Mouse (Mus musculus) spleen, postnatal 4 days (tissue): ENCODE results near the gene Scd3.

Experiments
- DNase-seq, 2 experiments: peaks; one replicate each; pipeline ENCODE4 v3.0.0; 2022; ENCODE audit warnings: low spot score in 2 of 2

Scd3 gene

DNA sequence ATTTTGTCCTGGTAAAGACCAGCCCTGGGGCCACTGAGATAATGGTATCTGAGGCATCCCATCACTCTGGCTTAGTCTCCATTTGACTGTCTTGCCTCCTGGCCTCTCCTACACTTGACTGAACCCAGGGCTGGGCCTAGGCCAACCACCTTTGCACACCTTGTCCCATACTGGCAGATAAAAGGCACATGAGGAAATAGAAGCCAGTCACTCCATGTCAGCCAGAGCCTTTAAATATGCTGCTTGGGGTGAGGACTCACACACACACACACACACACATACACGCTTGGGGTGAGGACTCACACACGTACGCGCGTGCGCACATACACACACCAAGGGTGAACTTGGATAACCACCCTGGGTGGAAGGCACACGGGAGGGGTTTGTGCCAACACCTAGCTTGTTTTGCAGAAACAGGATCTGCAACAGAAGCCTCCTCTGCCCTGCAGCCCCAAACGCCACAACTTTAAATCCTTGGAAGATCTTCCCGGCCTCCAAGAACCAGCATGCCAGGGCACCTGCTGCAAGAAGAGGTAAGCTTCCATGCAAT lies at the start of gene Scd3:
Gene Scd3 (plus strand): TSS at position 255 of the 550 bp plus-strand sequence.
- no peak for DNase-seq

DNA sequence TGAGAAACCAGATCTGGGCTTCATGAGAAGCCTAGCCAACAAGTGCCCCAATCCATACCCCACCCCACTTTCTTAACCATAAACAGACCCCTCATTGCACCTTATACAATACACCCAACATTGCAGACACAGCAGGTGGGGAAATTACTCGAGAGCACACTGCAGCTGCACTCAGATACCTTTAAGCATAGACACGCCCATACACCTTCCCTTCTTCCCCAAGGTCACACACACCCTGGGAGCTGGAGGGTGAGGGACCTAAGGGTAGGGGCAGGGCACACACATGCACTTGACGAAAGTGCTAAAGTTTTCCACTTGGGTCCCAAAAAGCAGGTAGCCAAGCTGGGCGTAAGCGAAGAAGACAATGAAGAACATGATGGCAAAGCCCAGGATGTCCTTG lies 49.3 kb upstream of the Scd3 start:
- no peak for DNase-seq

DNA sequence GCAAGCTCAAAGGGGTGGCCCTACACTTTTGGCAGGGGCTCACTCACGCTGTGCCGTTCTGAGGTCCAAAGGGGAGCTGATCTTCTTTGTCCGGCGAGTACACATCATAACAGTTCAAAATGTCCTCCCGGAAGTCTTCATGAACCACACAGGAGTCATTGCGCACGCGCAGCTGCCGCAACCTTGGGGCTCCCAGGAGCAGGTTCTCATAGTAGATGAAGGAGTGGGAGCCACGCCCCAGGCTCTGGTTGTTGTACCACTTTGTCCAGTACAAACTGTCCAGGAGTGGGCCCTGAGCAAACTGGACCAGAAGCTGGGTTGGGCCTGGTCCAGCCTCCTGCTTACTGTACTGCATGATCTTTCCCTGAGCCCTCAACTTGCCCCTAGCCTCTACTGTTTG lies 46.1 kb upstream of the Scd3 start:
- no peak for DNase-seq

DNA sequence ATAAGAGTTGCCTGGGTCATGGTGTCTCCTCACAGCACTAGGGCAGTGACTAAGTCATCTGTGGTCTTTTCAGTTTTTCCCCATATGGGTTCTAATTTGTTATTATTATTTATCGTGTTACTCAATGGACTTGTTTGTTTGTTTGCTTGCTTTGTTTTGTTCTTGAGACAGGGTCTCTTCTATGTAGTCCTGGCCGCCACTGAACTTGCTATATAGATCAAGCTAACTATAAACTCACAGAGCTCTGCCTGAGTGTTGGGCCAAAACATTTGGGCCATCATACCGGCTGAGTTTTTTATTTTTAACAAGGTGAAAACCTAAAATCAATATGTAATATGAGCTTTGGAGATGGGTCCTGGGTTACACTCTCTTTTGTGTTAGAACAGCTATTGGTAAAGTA lies 43.7 kb upstream of the Scd3 start:
- DNase-seq, result no peak

DNA sequence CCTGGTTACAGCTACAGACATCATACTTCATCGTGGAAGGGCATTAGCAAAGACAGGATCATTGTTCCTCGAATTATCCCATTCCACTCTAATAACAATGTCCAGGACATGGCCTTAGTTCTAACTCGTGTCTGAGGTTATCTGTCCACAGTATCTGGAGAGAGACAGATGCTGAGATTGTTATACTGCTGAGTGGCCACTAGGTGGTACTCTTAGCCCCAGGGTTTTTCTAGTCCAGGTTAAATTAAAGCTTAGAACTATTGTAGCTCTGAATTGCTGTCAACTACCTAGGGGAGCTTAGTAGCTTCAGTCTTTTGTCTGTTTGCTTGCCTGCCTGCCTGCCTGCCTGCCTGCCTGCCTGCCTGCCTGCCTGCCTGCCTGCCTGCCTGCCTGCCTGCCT lies 41.6 kb upstream of the Scd3 start:
- DNase-seq, result no peak

DNA sequence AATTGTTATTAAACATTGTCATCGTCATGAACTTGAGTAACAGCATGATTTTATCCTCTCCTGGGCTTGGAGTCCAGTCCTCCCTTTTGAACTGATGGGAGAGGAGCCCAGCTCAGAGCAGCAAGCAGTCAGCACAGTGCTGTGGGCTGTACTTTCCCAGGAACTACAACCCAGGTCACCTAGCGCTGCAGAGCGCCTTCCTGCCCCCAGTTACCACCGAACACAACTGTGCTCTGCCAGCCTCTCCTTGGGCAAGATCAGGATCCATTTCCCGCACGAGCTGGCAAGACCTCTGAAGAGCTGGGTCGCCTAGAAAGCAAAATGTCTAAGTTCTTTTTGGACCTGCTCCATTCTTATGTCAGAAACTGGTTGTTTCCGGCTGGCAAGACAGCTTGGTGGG lies 28.2 kb upstream of the Scd3 start:
- no peak for DNase-seq

DNA sequence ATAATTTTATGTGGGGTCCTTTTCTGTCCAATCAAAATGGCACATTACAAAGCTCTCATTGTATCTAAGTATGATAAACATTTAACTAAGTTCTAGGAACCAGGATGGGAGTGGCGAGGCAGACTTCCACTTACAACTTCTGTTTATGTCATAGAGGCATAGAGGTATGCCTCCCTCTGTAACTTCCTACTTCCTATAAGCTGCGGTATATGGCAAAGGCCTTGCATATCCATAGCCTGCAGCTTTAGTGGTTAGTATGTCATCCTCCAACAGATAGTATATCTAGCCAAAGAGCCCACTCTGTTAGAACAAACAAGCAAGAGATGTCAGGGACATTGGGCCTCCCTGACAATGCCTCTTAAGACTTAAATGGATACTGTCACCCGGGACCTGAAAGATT lies 26.3 kb upstream of the Scd3 start:
- no peak for DNase-seq

DNA sequence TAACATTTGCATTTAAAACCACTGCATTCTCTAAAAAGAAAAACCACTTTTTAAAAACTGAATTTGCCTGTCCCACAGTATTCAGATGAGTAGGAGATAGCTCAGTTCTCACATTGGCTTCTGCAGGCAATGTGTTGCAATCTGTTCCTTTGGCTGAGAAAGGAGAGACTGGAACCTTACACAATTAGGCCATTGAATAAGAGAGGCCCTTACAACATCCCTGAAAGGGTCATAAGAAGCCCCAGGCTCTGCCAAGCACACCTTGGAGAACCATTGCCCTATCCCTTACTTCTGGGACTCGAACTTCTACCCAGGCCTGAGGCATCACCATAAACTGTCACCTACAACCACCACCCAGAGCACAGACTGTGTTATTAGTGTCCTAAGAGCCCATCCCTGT lies 22.6 kb upstream of the Scd3 start:
- no peak for DNase-seq

DNA sequence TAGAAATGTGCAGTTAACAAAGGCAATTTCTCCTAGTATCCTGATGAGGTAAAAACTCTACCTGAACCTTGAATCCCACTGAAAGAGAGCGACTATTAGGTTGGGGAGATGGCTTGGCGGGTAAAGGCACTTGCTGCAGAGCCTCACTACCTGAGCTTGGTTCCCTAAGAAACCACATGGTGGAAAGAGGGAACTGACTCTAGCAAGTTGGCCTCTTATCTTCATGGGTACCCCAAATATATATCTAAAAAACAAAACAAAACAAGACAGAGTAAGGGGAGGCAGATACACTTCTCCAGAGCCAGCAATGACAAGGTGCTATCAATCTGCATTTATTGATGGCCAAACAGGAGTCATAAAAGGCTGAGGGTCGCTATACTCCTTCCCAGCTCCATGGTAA lies 19.1 kb upstream of the Scd3 start:
- DNase-seq, result no peak

DNA sequence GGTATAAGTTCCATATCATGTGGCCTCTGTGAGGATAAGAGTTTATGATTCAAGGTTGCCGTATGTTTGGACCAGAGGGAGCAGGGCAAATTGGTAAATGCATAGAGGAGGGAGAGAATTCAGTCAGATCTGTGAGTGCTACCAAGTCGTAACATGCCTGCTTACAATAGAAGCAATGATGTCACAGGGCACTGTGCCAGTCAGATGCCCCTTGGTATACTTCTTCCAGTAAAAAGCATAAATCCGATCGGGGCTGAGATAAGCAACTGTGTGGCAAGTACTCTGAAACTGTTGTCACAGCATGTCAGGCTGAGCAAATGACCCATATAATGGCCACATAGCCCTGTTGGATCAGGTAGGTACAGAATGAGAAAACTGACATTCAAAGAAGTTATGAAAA lies 14.0 kb upstream of the Scd3 start:
- DNase-seq, result no peak

DNA sequence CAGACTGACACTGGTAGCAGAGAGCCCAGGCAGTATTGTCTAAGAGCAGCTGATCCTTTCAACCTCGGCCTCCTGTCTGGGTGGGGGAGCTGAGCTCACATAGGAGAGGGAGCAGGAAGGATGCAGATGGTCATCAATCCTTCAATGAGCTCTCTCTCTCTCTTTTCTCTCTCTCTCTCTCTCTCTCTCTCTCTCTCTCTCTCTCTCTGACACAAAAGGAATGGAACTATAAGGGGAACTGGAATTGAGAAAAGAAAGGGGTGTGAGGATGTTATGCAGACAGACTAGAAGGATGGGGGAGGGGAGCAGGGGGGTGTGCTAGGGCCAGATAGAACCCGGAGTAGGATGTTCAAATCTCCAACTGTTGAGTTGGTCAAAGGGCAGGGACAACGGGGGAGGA lies 10.7 kb upstream of the Scd3 start, which contains the start of gene Pkd2l1:
Gene Pkd2l1 (minus strand): TSS at position 101 of the 400 bp plus-strand sequence.
- DNase-seq, result no peak

DNA sequence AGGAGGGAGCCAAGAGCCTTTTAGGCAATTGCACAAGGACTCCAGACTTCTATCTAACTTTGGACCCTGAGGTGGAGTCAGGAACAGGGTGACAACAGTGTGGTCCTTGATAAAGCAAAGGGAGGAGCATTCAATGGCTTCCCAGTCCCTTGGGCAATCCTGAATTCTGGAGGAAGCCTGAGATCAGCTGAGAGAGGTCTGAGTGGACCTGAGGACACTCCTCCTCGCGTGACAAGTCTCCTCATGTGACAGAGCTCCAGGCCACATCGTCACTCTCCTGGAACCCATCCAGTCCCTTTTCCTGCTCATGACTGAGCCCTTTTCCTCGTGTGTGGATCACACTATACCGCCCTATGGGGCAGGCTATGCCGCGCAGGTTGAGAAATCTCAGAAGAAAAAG lies 9.2 kb upstream of the Scd3 start:
- DNase-seq, result no peak

DNA sequence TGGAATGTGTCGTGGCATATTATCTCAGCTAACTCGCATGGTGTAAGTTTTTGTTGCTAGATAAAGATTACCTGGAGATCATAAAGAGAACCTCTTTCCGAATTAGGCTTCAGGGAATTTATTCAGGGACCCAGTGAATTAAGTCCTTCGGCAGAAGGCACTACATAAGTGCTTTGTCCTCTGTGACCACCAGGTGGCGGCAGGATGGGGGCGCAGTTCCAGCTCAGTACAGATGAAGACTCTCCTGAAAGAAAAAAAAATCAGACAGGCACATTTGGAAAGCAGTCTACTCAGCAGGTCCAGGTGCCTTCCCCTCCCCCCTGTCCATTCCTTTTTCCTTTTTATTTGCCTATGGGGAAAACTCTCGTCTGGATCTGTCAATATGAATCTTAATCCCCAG lies 7.9 kb upstream of the Scd3 start:
- peak; percentile 52 to 82 for DNase-seq

DNA sequence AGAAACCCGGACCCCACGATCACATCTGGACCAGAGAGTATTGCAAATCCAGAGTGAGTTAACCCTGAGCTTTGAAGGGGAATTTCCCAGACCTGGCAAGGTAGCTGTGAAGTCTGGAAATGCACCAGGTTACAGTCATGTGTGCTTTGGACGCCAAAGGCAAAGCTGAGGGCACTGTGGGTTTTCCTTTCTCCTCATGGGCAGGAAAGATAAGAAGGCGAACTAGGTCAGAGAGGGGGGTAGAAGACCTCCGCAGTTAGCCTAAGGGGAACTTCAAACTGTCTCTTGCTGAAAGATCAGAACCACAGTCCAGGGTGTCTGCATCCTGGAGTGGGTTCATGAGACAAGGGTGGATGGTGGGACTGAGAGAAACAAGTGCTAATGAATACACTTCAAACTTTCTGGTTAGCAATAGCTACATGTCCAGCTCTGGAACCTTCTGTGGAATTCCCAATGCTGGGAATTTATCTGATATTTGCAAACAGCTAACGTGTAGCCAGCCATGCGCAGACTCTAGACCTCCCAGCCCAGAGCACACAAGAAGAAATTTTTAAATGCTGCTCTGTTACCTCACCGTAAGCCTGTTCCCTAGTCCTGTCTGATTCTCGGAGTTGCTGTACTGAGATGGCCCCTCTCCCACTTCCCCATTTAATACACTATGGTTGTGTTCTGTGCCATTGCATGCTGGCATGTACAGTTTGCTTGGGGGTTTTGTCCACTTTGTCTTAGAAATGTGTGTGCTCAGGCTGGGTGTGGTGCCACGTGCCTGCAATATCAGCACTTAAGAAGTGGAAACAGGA lies 5.8 kb upstream of the Scd3 start:
- no peak for DNase-seq

DNA sequence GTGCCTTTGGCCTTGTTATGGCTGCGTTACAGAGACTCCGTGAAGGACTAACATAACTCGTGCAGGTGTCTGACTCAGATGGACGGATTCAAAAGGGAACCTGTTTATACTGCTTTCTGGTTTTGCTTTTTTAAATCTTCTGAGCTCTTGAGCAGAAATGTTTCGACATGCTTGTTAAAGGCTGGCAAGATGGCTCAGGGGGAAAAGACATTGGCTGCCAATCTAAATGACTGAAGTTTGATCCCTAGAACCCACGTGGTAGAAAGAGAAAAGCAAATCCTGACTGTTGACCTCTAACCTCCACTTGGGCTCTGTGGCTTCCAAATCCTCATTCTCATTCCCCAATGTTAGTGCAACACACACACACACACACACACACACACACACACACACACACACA lies 4.6 kb upstream of the Scd3 start:
- no peak for DNase-seq

DNA sequence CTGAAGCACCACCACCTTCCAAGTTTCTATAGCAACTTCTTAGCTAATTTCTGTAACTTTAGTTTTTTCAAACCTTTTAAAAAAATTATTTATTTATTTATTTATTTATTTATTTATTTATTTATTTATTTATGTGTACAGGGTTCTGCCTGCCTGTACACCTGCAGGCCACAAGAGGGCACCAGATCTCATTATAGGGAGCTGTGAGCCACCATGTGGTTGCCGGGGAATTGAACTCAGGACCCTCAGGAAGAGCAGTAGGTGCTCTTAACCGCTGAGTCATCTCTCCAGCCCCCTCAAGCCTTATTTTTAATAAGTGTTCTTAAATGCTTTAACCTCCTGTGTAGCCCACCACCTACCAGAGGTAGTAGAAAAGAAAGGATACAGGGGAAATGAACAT lies 4.1 kb upstream of the Scd3 start:
- DNase-seq, result no peak

DNA sequence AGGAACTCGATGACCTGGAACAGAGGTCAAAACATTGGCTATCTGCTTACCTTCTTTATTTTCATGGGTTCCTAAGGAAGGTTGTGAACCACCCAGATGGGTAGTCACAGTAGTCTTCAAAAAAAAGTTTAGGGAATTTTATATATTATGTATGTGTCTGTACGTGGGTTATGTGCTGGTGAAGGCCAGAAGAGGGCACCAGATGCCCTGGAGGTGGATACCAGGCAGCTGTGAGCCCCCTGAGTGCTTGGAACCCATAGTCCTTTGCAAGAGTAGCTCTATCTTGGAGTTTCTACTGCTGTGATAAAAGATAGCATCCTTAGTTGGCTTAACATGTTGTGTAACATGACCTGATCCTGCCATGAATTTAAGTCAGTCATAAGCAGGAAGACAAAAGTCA lies 4.0 kb downstream of the Scd3 start:
- DNase-seq, result no peak

DNA sequence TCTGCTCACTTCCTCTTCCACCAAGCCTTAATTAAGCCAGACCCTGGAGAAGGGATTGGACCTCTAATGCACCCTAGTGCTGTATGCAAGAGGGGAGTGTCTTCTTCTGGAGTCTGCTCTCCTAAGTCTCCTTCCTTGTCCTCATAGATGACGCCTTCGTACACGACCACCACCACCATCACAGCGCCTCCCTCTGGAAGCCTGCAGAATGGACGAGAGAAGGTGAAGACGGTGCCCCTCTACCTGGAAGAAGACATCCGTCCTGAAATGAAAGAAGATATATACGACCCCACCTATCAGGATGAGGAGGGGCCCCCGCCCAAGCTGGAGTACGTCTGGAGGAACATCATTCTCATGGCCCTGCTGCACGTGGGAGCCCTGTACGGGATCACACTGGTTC lies 12.2 kb downstream of the Scd3 start:
- no peak for DNase-seq

DNA sequence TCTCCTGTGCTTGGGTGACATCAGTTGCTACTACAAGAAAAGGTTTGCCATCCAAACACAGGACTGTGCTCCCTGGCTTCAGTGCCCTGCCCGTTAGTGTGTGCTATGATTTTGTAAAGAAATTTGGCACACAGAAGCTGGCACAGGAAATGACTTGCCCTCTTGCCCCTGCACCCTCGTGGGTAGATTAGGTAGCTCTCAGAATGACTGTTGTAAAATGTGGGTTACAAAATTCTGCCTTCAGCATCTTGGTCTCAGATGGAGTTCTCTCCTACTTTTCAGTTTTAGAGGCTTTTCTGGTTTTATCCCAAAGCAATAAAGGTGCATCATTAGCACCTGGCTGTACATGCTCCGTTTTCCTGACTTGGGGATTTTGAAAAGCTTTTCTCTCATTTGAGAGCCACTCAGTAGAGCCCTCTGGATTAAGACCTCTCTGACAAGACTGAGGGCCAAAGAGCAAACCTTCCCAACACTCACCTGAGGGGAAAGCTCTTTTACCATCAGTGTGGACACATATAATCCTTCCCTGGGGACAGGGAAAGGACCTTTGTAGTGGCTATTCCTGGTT lies 15.0 kb downstream of the Scd3 start:
- DNase-seq, result no peak

DNA sequence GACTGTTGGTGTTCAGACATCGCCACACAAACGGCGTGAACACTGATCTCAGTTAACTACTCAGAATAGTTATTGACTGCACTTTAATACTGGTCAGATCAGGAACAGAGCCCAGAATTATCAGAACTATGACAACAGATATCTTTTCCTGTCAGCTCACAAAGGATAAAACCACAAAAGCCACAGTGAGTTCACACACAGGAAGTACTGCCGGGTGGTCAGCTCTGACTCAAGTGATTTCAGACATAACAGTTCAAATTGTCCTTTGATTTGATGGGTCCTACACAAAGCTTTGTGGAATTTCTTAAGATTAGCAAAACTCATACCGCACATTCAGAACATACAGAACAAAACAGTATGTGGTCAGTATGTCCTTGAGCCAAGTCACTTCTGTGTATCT lies 22.7 kb downstream of the Scd3 start:
- DNase-seq, result no peak

DNA sequence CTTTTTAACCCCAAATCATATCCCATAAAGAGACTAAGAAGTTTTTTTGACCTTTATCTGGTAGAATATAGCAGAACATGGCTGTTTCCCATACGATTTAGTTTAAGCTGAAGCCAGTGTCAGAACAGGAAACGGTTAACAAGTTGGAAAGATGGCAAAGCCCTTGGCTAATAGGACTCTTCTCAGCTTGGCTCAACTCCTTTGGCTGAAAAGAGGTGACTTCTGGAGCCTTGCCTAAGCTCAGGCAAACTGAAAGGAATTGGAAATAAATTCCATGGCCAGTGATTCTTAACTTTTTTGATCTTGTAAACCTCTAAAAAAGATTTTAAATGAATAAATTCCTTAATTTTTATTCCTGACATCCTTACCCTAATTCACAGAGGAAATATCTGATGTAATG lies 26.7 kb downstream of the Scd3 start:
- no peak for DNase-seq

DNA sequence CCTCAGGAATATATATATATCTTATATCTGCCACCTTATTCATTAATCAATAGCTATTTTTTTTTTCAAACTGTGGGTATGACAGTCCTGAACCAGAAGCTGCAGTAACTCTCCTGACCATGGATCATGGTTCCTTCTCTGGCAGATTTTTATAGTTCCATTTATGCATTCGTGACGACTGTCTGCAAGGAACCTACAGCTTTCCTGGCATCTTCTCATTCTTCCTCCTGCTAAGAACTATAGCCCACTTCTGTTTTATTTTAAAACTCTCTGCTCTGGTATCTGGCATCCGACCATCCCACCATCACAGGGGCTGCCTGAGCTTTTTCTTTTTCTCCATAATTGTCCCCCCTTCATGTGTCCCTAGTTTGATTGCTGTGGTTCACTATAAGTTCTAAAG lies 27.1 kb downstream of the Scd3 start:
- DNase-seq, result no peak

DNA sequence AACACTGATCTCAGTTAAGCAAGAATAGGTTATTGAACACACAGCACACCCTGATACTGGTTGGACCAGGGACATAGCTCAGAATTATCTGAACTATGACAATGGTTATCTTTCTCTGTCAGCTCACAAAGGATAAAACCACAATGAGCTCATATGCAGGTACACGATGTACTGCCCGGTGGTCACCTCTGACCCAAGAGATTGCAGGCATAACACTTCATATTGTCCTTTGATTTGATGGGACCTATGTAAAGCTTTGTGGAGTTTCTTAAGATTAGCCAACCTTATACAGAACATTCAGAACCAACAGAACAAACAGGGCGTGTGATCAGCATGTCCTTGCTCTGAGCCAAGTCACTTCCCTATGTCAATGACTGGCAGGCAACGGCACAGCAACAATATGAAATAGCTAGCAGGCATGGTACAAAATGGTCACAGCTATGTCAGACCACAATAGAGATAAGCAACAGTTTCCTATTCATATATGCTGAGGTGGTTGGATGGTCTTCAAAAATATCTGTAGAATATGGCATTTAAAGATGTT lies 28.6 kb downstream of the Scd3 start:
- no peak for DNase-seq
